Mouse (Mus musculus) kidney, embryonic 14.5 days (tissue): ENCODE data around the gene Scaf4. TPM values are rescaled to one million over a fixed set of nuclear protein-coding genes. Genes with fewer than 3 reads are reported as not detected.
A peak's percentile ranks its signal among the peaks of the same experiment; 100 is the strongest.
"Not testable (repeated sequence)": the region's sequence is repeated elsewhere in the genome, so short reads cannot be mapped to it uniquely, and the experiment has no call there.

Experiments
- ATAC-seq: fragments of 200-750 bp; cut with Nextera tagmentation; 2 replicates; pipeline ENCODE4 v1.8.0; 2017; ENCODE audit warnings: moderate number of reproducible peaks, mild to moderate bottlenecking, moderate TSS enrichment, moderate library complexity; ENCODE audit not compliant: low FRiP score, low TSS enrichment
- H3K27ac ChIP-seq: fragments of 300-500 bp; sonication (generic); 2 replicates; pipeline ENCODE4 v1.5.1; 2014; ENCODE audit warnings: low read depth, mild to moderate bottlenecking, low read length, moderate library complexity, mixed read lengths
- H3K27me3 ChIP-seq: fragments of 300-500 bp; sonication (generic); 2 replicates; pipeline ENCODE4 v1.6.1; 2014; ENCODE audit warnings: mild to moderate bottlenecking, low read length; ENCODE audit not compliant: control insufficient read depth, insufficient read depth
- H3K36me3 ChIP-seq: fragments of 300-500 bp; sonication (generic); 2 replicates; pipeline ENCODE4 v1.6.1; 2014; ENCODE audit warnings: low read length, mixed read lengths; ENCODE audit not compliant: control insufficient read depth, insufficient read depth
- H3K4me1 ChIP-seq: fragments of 300-500 bp; sonication (generic); 2 replicates; pipeline ENCODE4 v1.6.1; 2014; ENCODE audit warnings: low read length, mixed read lengths; ENCODE audit not compliant: control insufficient read depth, insufficient read depth
- H3K4me2 ChIP-seq: fragments of 300-500 bp; sonication (generic); replicated peaks from 2 replicates; pipeline ENCODE4 v1.6.1; 2014; ENCODE audit warnings: low read depth, mild to moderate bottlenecking, low read length
- H3K4me3 ChIP-seq: fragments of 300-500 bp; sonication (generic); 2 replicates; pipeline ENCODE4 v1.5.1; 2014; ENCODE audit warnings: mild to moderate bottlenecking, low read length
- H3K9ac ChIP-seq: fragments of 300-500 bp; sonication (generic); 2 replicates; pipeline ENCODE4 v1.6.1; 2014; ENCODE audit warnings: low read depth, mild to moderate bottlenecking, low read length, moderate library complexity
- H3K9me3 ChIP-seq: fragments of 300-500 bp; sonication (generic); 2 replicates; pipeline ENCODE4 v1.6.1; 2016; ENCODE audit warnings: low read length; ENCODE audit not compliant: control insufficient read depth
- WGBS: fragments of 180-500 bp; shearing (Covaris S2); extraction: QIAGEN DNeasy Blood & Tissue Kit; methylation state at CpG from one replicate; pipeline ENCODE4 v1.1.7; 2014; 5-methylcytosine and 5-hydroxymethylcytosine counted together
- polyA plus RNA-seq: library from polyadenylated mRNA; unstranded; fragments of >200 nt; fragmentation: Nextera tagmentation; extraction: Ambion mirVana; gene quantifications from 2 replicates; pipeline ENCODE4 v1.2.1, GENCODE M21; 2014

Scaf4 gene
- polyA plus RNA-seq, 1 experiment from 2014 or later = 37.0 TPM

GRCm38 (mm10) chr16:90234617-90235016 lies 49.7 kb downstream of the Scaf4 start:
- no peak overlapping the region for H3K9ac ChIP-seq
- H3K4me2 ChIP-seq = no peak overlapping the region
- H3K4me1 ChIP-seq = no peaks in the 10 kb centered on the region
- H3K27me3 ChIP-seq = no peaks in the 10 kb centered on the region
- H3K9me3 ChIP-seq = no peaks in the 10 kb centered on the region
- H3K27ac ChIP-seq = no peak overlapping the region
- H3K36me3 ChIP-seq = peaks cover 38% of the 10 kb centered on the region
- H3K4me3 ChIP-seq = no peak overlapping the region
- 60% methylated on average over 6 of the region's 6 CpGs for WGBS
- ATAC-seq = no peak

- 95% methylated on average over 10 of the region's 10 CpGs for WGBS
Observed at GRCm38 (mm10) chr16:90233702-90234101, 50.6 kb downstream of the Scaf4 start.

GRCm38 (mm10) chr16:90231302-90231701 lies 53.0 kb downstream of the Scaf4 start:
- ATAC-seq = no peak
- Histone ChIP-seq H3K4me3 (no peak overlapping the region), H3K9ac (no peak overlapping the region), H3K9me3 (no peaks in the 10 kb centered on the region), H3K4me2 (no peak overlapping the region), H3K27ac (no peak overlapping the region), H3K36me3 (peaks cover 43% of the 10 kb centered on the region), H3K27me3 (no peaks in the 10 kb centered on the region), H3K4me1 (no peaks in the 10 kb centered on the region)
- WGBS = 91% methylated on average over 7 of the region's 7 CpGs

More at GRCm38 (mm10) chr16:90233702-90234101, 50.6 kb downstream of the Scaf4 start:
- Histone ChIP-seq H3K9me3 (no peaks in the 10 kb centered on the region), H3K9ac (no peak overlapping the region), H3K4me2 (no peak overlapping the region), H3K4me1 (no peaks in the 10 kb centered on the region), H3K4me3 (no peak overlapping the region), H3K36me3 (peaks cover 33% of the 10 kb centered on the region), H3K27ac (no peak overlapping the region), H3K27me3 (no peaks in the 10 kb centered on the region)
- ATAC-seq = no peak

- 94% methylated on average over 6 of the region's 6 CpGs for WGBS
- Histone ChIP-seq H3K36me3 (peaks cover 54% of the 10 kb centered on the region), H3K4me2 (no peak overlapping the region), H3K9ac (no peak overlapping the region), H3K27ac (no peak overlapping the region), H3K4me1 (no peaks in the 10 kb centered on the region), H3K4me3 (no peak overlapping the region), H3K9me3 (no peaks in the 10 kb centered on the region), H3K27me3 (no peaks in the 10 kb centered on the region)
- ATAC-seq = no peak
Observed at GRCm38 (mm10) chr16:90229897-90230296, 54.4 kb downstream of the Scaf4 start.

GRCm38 (mm10) chr16:90221441-90222070 lies 62.7 kb downstream of the Scaf4 start:
- peaks cover 7% of the 10 kb centered on the region for H3K4me1 ChIP-seq
- H3K27ac ChIP-seq = peak overlapping the region; percentile 93; the same call in 1 of the 2 replicates
- peaks cover 34% of the 10 kb centered on the region for H3K36me3 ChIP-seq
- H3K4me2 ChIP-seq = peak overlapping the region; percentile 83
- no peaks in the 10 kb centered on the region for H3K27me3 ChIP-seq
- peak overlapping the region; percentile 93 for H3K4me3 ChIP-seq
- H3K9ac ChIP-seq = peak overlapping the region; percentile 90
- no peak; the same call in 1 of the 2 replicates for ATAC-seq
- 3% methylated on average over 20 of the region's 20 CpGs for WGBS
- no peaks in the 10 kb centered on the region for H3K9me3 ChIP-seq

GRCm38 (mm10) chr16:90220892-90221431 lies 63.3 kb downstream of the Scaf4 start:
- WGBS = under 1% methylated on average over 45 of the region's 52 CpGs
- peak overlapping the region; percentile 90 for H3K9ac ChIP-seq
- no peaks in the 10 kb centered on the region for H3K9me3 ChIP-seq
- peaks cover 28% of the 10 kb centered on the region for H3K36me3 ChIP-seq
- ATAC-seq = peak; percentile 87
- H3K27ac ChIP-seq = peak overlapping the region; percentile 93
- peak overlapping the region; percentile 93 for H3K4me3 ChIP-seq
- no peaks in the 10 kb centered on the region for H3K27me3 ChIP-seq
- peak overlapping the region; percentile 83 for H3K4me2 ChIP-seq
- peaks cover 7% of the 10 kb centered on the region for H3K4me1 ChIP-seq

- H3K4me1 ChIP-seq = peaks cover 7% of the 10 kb centered on the region
- H3K9ac ChIP-seq = peak within 1 kb of the TSS; percentile 90
- peak; percentile 97 for ATAC-seq
- no peaks in the 10 kb centered on the region for H3K9me3 ChIP-seq
- H3K27me3 ChIP-seq = no peaks in the 10 kb centered on the region
- H3K4me2 ChIP-seq = peak within 1 kb of the TSS; percentile 83
- H3K4me3 ChIP-seq = peak within 1 kb of the TSS; percentile 93
- peaks cover 21% of the 10 kb centered on the region; the same call in 1 of the 2 replicates for H3K36me3 ChIP-seq
- WGBS = 2% methylated on average over 63 of the region's 63 CpGs
- peak within 1 kb of the TSS; percentile 93 for H3K27ac ChIP-seq
Observed at GRCm38 (mm10) chr16:90220026-90220891, 64.0 kb downstream of the Scaf4 start, which contains the start of gene Sod1. Sod1 (plus strand) TSS chr16:90220754.

GRCm38 (mm10) chr16:90219445-90219844 lies 64.9 kb downstream of the Scaf4 start:
- H3K27ac ChIP-seq, ATAC-seq, H3K4me2 ChIP-seq, H3K9ac ChIP-seq, H3K9me3 ChIP-seq, H3K4me3 ChIP-seq, H3K27me3 ChIP-seq, H3K4me1 ChIP-seq: not testable (repeated sequence)
- peaks cover 13% of the 10 kb centered on the region; the same call in 1 of the 2 replicates for H3K36me3 ChIP-seq
- 65% methylated on average over 4 of the region's 4 CpGs for WGBS
